Mouse (Mus musculus) adrenal gland, postnatal 36 days (tissue): ENCODE measurements at regions not wholly inside any gene's neighbourhood (a gene's known extent, or its start where the extent isn't known, plus 50 kb on each side); places are given as distances from the start of the nearest gene placed in this dataset.

Experiments used
- DNase-seq, 2 experiments: peaks; one replicate each; pipeline ENCODE4 v3.0.0; 2021; ENCODE audit warnings: mixed read lengths in 1 of 2
- microRNA-seq: library from miRNA; unstranded; fragments of <30 nt; microRNA quantifications from one replicate; pipeline ENCODE4 v1.2.0, GENCODE M21; 2021

- DNase-seq, result no peak
These were observed 990.7 kb downstream of the Pdha2 start for GRCm38 (mm10) chr3:140221478-140221877.

GRCm38 (mm10) chr3:140230712-140231111 lies 981.4 kb downstream of the Pdha2 start:
- DNase-seq, result no peak

GRCm38 (mm10) chr3:140233144-140233543 lies 979.0 kb downstream of the Pdha2 start:
- no peak for DNase-seq

GRCm38 (mm10) chr3:140233809-140234208 lies 978.3 kb downstream of the Pdha2 start:
- no peak for DNase-seq

- no peak for DNase-seq
These were observed 972.9 kb downstream of the Pdha2 start for GRCm38 (mm10) chr3:140239276-140239675.

Small RNA genes in the stretch of these regions (microRNA-seq; reads per million reads assigned to microRNA genes)
- 75.4 reads per million, percentile 47 among the genes with 10 or more reads in this experiment for gene Mir7j
